Mouse (Mus musculus) forebrain, embryonic 15.5 days (tissue): ENCODE results near the gene Zfp653. TPM values are rescaled to one million over a fixed set of nuclear protein-coding genes. Genes with fewer than 3 reads are reported as not detected.
A peak's percentile ranks its signal among the peaks of the same experiment; 100 is the strongest.
"Not testable (repeated sequence)": the region's sequence is repeated elsewhere in the genome, so short reads cannot be mapped to it uniquely, and the experiment has no call there.

Experiments
- ATAC-seq: fragments of 200-750 bp; cut with Nextera tagmentation; replicated peaks from 2 replicates; pipeline ENCODE4 v1.8.0; 2017; ENCODE audit warnings: mild to moderate bottlenecking, moderate TSS enrichment, moderate library complexity
- H3K27ac ChIP-seq: fragments of 300-500 bp; sonication (generic); replicated peaks from 2 replicates; pipeline ENCODE4 v1.5.1; 2015; ENCODE audit warnings: mild to moderate bottlenecking, inconsistent platforms
- H3K27me3 ChIP-seq: fragments of 300-500 bp; sonication (generic); 2 replicates; pipeline ENCODE4 v1.6.1; 2015; ENCODE audit warnings: inconsistent platforms
- H3K36me3 ChIP-seq: fragments of 300-500 bp; sonication (generic); 2 replicates; pipeline ENCODE4 v1.6.1; 2015; ENCODE audit warnings: mild to moderate bottlenecking, inconsistent platforms
- H3K4me1 ChIP-seq: fragments of 300-500 bp; sonication (generic); 2 replicates; pipeline ENCODE4 v1.6.1; 2015; ENCODE audit warnings: inconsistent platforms
- H3K4me2 ChIP-seq: fragments of 300-500 bp; sonication (generic); replicated peaks from 2 replicates; pipeline ENCODE4 v1.6.1; 2015; ENCODE audit warnings: mild to moderate bottlenecking, inconsistent platforms
- H3K4me3 ChIP-seq: fragments of 300-500 bp; sonication (generic); 2 replicates; pipeline ENCODE4 v1.5.1; 2015; ENCODE audit warnings: mild to moderate bottlenecking, inconsistent platforms
- H3K9ac ChIP-seq: fragments of 300-500 bp; sonication (generic); replicated peaks from 2 replicates; pipeline ENCODE4 v1.6.1; 2015; ENCODE audit warnings: mild to moderate bottlenecking, inconsistent platforms
- H3K9me3 ChIP-seq: fragments of 300-500 bp; sonication (generic); 2 replicates; pipeline ENCODE4 v1.6.1; 2016; ENCODE audit warnings: inconsistent platforms
- WGBS: fragments of 180-500 bp; shearing (Covaris S2); methylation state at CpG from one replicate; pipeline ENCODE4 v1.1.7; 2015; ENCODE audit warnings: mixed read lengths; 5-methylcytosine and 5-hydroxymethylcytosine counted together
- polyA plus RNA-seq: library from polyadenylated mRNA; unstranded; fragments of >200 nt; fragmentation: Nextera tagmentation; extraction: Ambion mirVana; gene quantifications from 2 replicates; pipeline ENCODE4 v1.2.1, GENCODE M21; 2015

The Zfp653 gene
- polyA plus RNA-seq, 1 experiment from 2014 or later = 23.2 TPM

- no peak overlapping the region for H3K27ac ChIP-seq
- H3K4me2 ChIP-seq = no peak overlapping the region
- no peak overlapping the region for H3K4me3 ChIP-seq
- no peaks in the 10 kb centered on the region for H3K9me3 ChIP-seq
- H3K9ac ChIP-seq = no peak overlapping the region
- H3K27me3 ChIP-seq = no peaks in the 10 kb centered on the region
- no peaks in the 10 kb centered on the region for H3K36me3 ChIP-seq
- peaks cover 7% of the 10 kb centered on the region for H3K4me1 ChIP-seq
- no peak for ATAC-seq
- WGBS = 80% methylated on average over 7 of the region's 7 CpGs
Measured at GRCm38 (mm10) chr9:22089986-22090385, 18.8 kb upstream of the Zfp653 start.

- no peaks in the 10 kb centered on the region for H3K9me3 ChIP-seq
- no peak for ATAC-seq
- H3K4me3 ChIP-seq = no peak overlapping the region
- H3K27ac ChIP-seq = no peak overlapping the region
- no peak overlapping the region for H3K4me2 ChIP-seq
- H3K9ac ChIP-seq = no peak overlapping the region
- H3K27me3 ChIP-seq = no peaks in the 10 kb centered on the region
- H3K36me3 ChIP-seq = no peaks in the 10 kb centered on the region
- WGBS = over 99% methylated on average over 7 of the region's 7 CpGs
- H3K4me1 ChIP-seq = peaks cover 13% of the 10 kb centered on the region
Measured at GRCm38 (mm10) chr9:22089281-22089680, 18.1 kb upstream of the Zfp653 start.

- no peaks in the 10 kb centered on the region for H3K36me3 ChIP-seq
- no peak overlapping the region for H3K9ac ChIP-seq
Measured at GRCm38 (mm10) chr9:22087034-22087618, 15.9 kb upstream of the Zfp653 start.

GRCm38 (mm10) chr9:22086012-22086411, 14.8 kb upstream of the Zfp653 start:
- H3K36me3 ChIP-seq = no peaks in the 10 kb centered on the region
- no peak for ATAC-seq
- H3K9ac ChIP-seq = peak overlapping the region; percentile 68
- peak overlapping the region; percentile 73 for H3K4me3 ChIP-seq
- H3K27ac ChIP-seq = peak overlapping the region; percentile 78; the same call in 1 of the 2 replicates
- WGBS = 86% methylated on average over 6 of the region's 6 CpGs
- no peaks in the 10 kb centered on the region for H3K27me3 ChIP-seq
- H3K4me2 ChIP-seq = peak overlapping the region; percentile 64
- peaks cover 18% of the 10 kb centered on the region for H3K4me1 ChIP-seq
- H3K9me3 ChIP-seq = no peaks in the 10 kb centered on the region

More at GRCm38 (mm10) chr9:22087034-22087618, 15.9 kb upstream of the Zfp653 start:
- ATAC-seq = no peak
- Histone ChIP-seq H3K4me3 (no peak overlapping the region), H3K27ac (no peak overlapping the region), H3K4me1 (peaks cover 18% of the 10 kb centered on the region), H3K4me2 (no peak overlapping the region), H3K27me3 (no peaks in the 10 kb centered on the region), H3K9me3 (no peaks in the 10 kb centered on the region)
- 79% methylated on average over 2 of the region's 2 CpGs for WGBS

GRCm38 (mm10) chr9:22085022-22085834, 14.1 kb upstream of the Zfp653 start, which contains the start of gene Ecsit:
Ecsit (minus strand) TSS chr9:22085438.
- under 1% methylated on average over 48 of the region's 48 CpGs for WGBS
- H3K9me3 ChIP-seq = no peaks in the 10 kb centered on the region

GRCm38 (mm10) chr9:22084667-22085021, 13.5 kb upstream of the Zfp653 start:
- WGBS = 33% methylated on average over 4 of the region's 4 CpGs
- Histone ChIP-seq H3K9ac (peak overlapping the region; percentile 68), H3K9me3 (no peaks in the 10 kb centered on the region), H3K27ac (no peak overlapping the region), H3K4me1 (peaks cover 18% of the 10 kb centered on the region), H3K4me2 (peak overlapping the region; percentile 64), H3K27me3 (no peaks in the 10 kb centered on the region), H3K36me3 (no peaks in the 10 kb centered on the region; the same call in 1 of the 2 replicates), H3K4me3 (peak overlapping the region; percentile 73)
- no peak for ATAC-seq

More at GRCm38 (mm10) chr9:22085022-22085834, 14.1 kb upstream of the Zfp653 start, which contains the start of gene Ecsit:
- Histone ChIP-seq H3K27me3 (no peaks in the 10 kb centered on the region), H3K4me1 (peaks cover 18% of the 10 kb centered on the region), H3K27ac (peak within 1 kb of the TSS; percentile 78), H3K36me3 (no peaks in the 10 kb centered on the region), H3K4me3 (peak within 1 kb of the TSS; percentile 73), H3K4me2 (peak within 1 kb of the TSS; percentile 64), H3K9ac (peak within 1 kb of the TSS; percentile 68)
- ATAC-seq = peak; percentile 100

- Histone ChIP-seq H3K36me3 (peaks cover 26% of the 10 kb centered on the region), H3K4me3 (no peak overlapping the region), H3K27ac (no peak overlapping the region), H3K9ac (no peak overlapping the region), H3K4me2 (no peak overlapping the region), H3K4me1 (peaks cover 6% of the 10 kb centered on the region), H3K27me3 (no peaks in the 10 kb centered on the region), H3K9me3 (no peaks in the 10 kb centered on the region)
- 95% methylated on average over 23 of the region's 23 CpGs for WGBS
- ATAC-seq = no peak
Measured at GRCm38 (mm10) chr9:22076223-22076622, 5.0 kb upstream of the Zfp653 start.

- WGBS = 77% methylated on average over 5 of the region's 5 CpGs
- not testable (repeated sequence) for H3K27me3 ChIP-seq, H3K9ac ChIP-seq, H3K4me3 ChIP-seq, H3K27ac ChIP-seq, H3K9me3 ChIP-seq, H3K4me2 ChIP-seq, ATAC-seq, H3K4me1 ChIP-seq
- H3K36me3 ChIP-seq = peaks cover 26% of the 10 kb centered on the region
Measured at GRCm38 (mm10) chr9:22075778-22076177, 4.6 kb upstream of the Zfp653 start.

GRCm38 (mm10) chr9:22072276-22072675, 1.1 kb upstream of the Zfp653 start:
- Histone ChIP-seq H3K36me3 (peaks cover 30% of the 10 kb centered on the region), H3K27me3 (no peaks in the 10 kb centered on the region), H3K4me3 (no peak overlapping the region), H3K9ac (no peak overlapping the region), H3K9me3 (no peaks in the 10 kb centered on the region), H3K4me1 (peaks cover 21% of the 10 kb centered on the region), H3K27ac (no peak overlapping the region), H3K4me2 (no peak overlapping the region)
- no peak for ATAC-seq
- WGBS = 88% methylated on average over 4 of the region's 4 CpGs

- no peaks in the 10 kb centered on the region for H3K9me3 ChIP-seq
- peak overlapping the region; percentile 60 for H3K4me2 ChIP-seq
- ATAC-seq = peak; percentile 14
- peak overlapping the region; percentile 95 for H3K4me3 ChIP-seq
- 62% methylated on average over 4 of the region's 4 CpGs for WGBS
- peak overlapping the region; percentile 89 for H3K9ac ChIP-seq
- peaks cover 21% of the 10 kb centered on the region for H3K4me1 ChIP-seq
- H3K27ac ChIP-seq = peak overlapping the region; percentile 98
- H3K27me3 ChIP-seq = no peaks in the 10 kb centered on the region
- H3K36me3 ChIP-seq = peaks cover 39% of the 10 kb centered on the region
Measured at GRCm38 (mm10) chr9:22069881-22070553, 1.2 kb downstream of the Zfp653 start.

- H3K27me3 ChIP-seq = no peaks in the 10 kb centered on the region
- no peak overlapping the region for H3K4me3 ChIP-seq
- H3K27ac ChIP-seq = no peak overlapping the region
- no peaks in the 10 kb centered on the region for H3K9me3 ChIP-seq
- no peak overlapping the region for H3K4me2 ChIP-seq
- no peak overlapping the region for H3K9ac ChIP-seq
- ATAC-seq = no peak
- H3K4me1 ChIP-seq = peaks cover 26% of the 10 kb centered on the region
- H3K36me3 ChIP-seq = peaks cover 35% of the 10 kb centered on the region
- 83% methylated on average over 5 of the region's 5 CpGs for WGBS
Measured at GRCm38 (mm10) chr9:22067195-22067594, 4.0 kb downstream of the Zfp653 start.

- 77% methylated on average over 3 of the region's 3 CpGs for WGBS
- no peaks in the 10 kb centered on the region for H3K27me3 ChIP-seq
- no peak overlapping the region for H3K9ac ChIP-seq
- ATAC-seq = no peak
- H3K36me3 ChIP-seq = peaks cover 41% of the 10 kb centered on the region
- no peak overlapping the region for H3K4me3 ChIP-seq
- no peak overlapping the region for H3K4me2 ChIP-seq
- H3K27ac ChIP-seq = no peak overlapping the region
- peaks cover 21% of the 10 kb centered on the region for H3K4me1 ChIP-seq
- H3K9me3 ChIP-seq = no peaks in the 10 kb centered on the region
Measured at GRCm38 (mm10) chr9:22066433-22066832, 4.7 kb downstream of the Zfp653 start.
